Mouse (Mus musculus): ENCODE measurements around the gene Klf12.

- TF ChIP-seq CTCF (IDR thresholded peaks at IDR 0.05; ENCODE audit: low read depth, low read length) (no peak), POLR2A (IDR thresholded peaks at IDR 0.05; ENCODE audit: extremely low read depth, insufficient read depth, low read length) (no peak)
Observed at GRCm38 (mm10) chr14:100300905-100301304, 16.4 kb upstream of the Klf12 start.
